Mouse (Mus musculus): Measurements from ENCODE around the gene Kmt5c. TPM values are rescaled to one million over a fixed set of nuclear protein-coding genes. Genes with fewer than 3 reads are reported as not detected.

Kmt5c gene
- polyA plus RNA-seq, 2 experiments, result 37.8 to 78.7 TPM

- peak overlapping the region; percentile 20; the same call in 1 of the 2 replicates for H3K9ac ChIP-seq (replicated peaks)
- DNase-seq (ENCODE audit: low read depth in 3 of 3, low spot score in 3 of 3), result no peak
Measured at GRCm38 (mm10) chr7:4732968-4733392, 6.9 kb upstream of the Kmt5c start.

GRCm38 (mm10) chr7:4739041-4739543 lies 823 bp upstream of the Kmt5c start:
- Histone ChIP-seq H3K9ac (replicated peaks) (0 out of 2 replicates have a peak overlapping the region, but pooled peaks have one; percentile 7), H3K9me3 (ENCODE audit: control insufficient read depth, low read length) (no peaks in the 10 kb centered on the region), H3K27ac (no peak overlapping the region; the same call in 1 of the 2 replicates), H3K4me3 (ENCODE audit: insufficient read depth in 1 of 2, low read depth in 2 of 2, low read length in 2 of 2) (peak overlapping the region; percentile 50 to 69), H3K4me2 (ENCODE audit: low read depth) (peak overlapping the region; percentile 95), H3K27me3 (ENCODE audit: control insufficient read depth, insufficient read depth, low read length) (no peaks in the 10 kb centered on the region), H3K4me1 (replicated peaks; ENCODE audit: control insufficient read depth in 2 of 2, insufficient read depth in 2 of 2, low read length in 1 of 2) (peaks cover 26 to 30% of the 10 kb centered on the region in 2 experiments), H3K36me3 (replicated peaks; ENCODE audit: control insufficient read depth, insufficient read depth, low read depth) (no peaks in the 10 kb centered on the region; the same call in none of the 2 replicates)
- ATAC-seq (ENCODE audit: insufficient read depth), result no peak
- no peak for TF ChIP-seq CTCF (IDR thresholded peaks at IDR 0.05; ENCODE audit: low read depth)
- TF ChIP-seq EP300 (IDR thresholded peaks at IDR 0.05; ENCODE audit: low read depth), result no peak
- WGBS (ENCODE audit: insufficient replicate concordance), result 58% methylated on average over 10 of the region's 10 CpGs
- no peak for DNase-seq (ENCODE audit: low read depth in 3 of 3, low spot score in 3 of 3)

More at GRCm38 (mm10) chr7:4732968-4733392, 6.9 kb upstream of the Kmt5c start:
- Histone ChIP-seq H3K27me3 (ENCODE audit: control insufficient read depth, insufficient read depth, low read length) (no peaks in the 10 kb centered on the region), H3K4me3 (ENCODE audit: insufficient read depth in 1 of 2, low read depth in 2 of 2, low read length in 2 of 2) (no peak overlapping the region), H3K36me3 (replicated peaks; ENCODE audit: control insufficient read depth, insufficient read depth, low read depth) (no peaks in the 10 kb centered on the region), H3K4me1 (replicated peaks; ENCODE audit: control insufficient read depth in 2 of 2, insufficient read depth in 2 of 2, low read length in 1 of 2) (peaks cover 12 to 14% of the 10 kb centered on the region in 2 experiments), H3K9me3 (ENCODE audit: control insufficient read depth, low read length) (no peaks in the 10 kb centered on the region), H3K4me2 (ENCODE audit: low read depth) (peak overlapping the region; percentile 34), H3K27ac (peak overlapping the region; percentile 46; the same call in 1 of the 2 replicates)
- 21% methylated on average over 6 of the region's 6 CpGs for WGBS (ENCODE audit: insufficient replicate concordance)
- ATAC-seq (ENCODE audit: insufficient read depth), result peak; percentile 82
- TF ChIP-seq EP300 (IDR thresholded peaks at IDR 0.05; ENCODE audit: low read depth), result peak; percentile 66
- TF ChIP-seq CTCF (IDR thresholded peaks at IDR 0.05; ENCODE audit: low read depth), result peak; percentile 53; the same call in 1 of the 2 replicates

- H3K4me3 ChIP-seq (ENCODE audit: insufficient read depth in 1 of 2, low read depth in 2 of 2, low read length in 2 of 2), result peak overlapping the region; percentile 69 to 99
- under 1% methylated on average over 14 of the region's 14 CpGs for WGBS (ENCODE audit: insufficient replicate concordance)
- peaks cover 37 to 41% of the 10 kb centered on the region in 2 experiments for H3K4me1 ChIP-seq (replicated peaks; ENCODE audit: control insufficient read depth in 2 of 2, insufficient read depth in 2 of 2, low read length in 1 of 2)
Measured at GRCm38 (mm10) chr7:4740309-4740727, 403 bp downstream of the Kmt5c start.

DNA sequence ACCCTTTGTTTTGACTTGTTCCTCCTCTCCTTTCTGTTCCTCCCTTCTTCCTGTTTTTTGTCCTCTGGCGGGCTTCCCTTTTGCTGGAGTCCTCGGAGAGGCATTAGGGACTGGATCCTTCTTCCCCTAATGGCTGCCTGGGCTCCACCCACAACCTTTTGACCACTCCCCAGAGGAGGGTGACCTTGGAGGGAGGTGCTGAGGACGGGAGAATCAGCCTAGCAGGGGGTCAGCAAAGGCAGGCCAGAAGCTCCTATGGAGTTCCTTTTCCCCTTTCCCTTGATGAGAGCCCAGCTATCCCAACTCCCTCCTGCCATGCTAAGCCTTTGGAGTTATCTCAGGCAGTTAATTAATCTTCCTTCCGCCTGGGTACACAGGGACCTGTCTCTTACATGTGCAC lies 1.2 kb downstream of the Kmt5c start:
- Histone ChIP-seq H3K4me1 (replicated peaks; ENCODE audit: control insufficient read depth in 2 of 2, insufficient read depth in 2 of 2, low read length in 1 of 2) (peaks cover 43 to 49% of the 10 kb centered on the region in 2 experiments), H3K4me3 (ENCODE audit: insufficient read depth in 1 of 2, low read depth in 2 of 2, low read length in 2 of 2) (peak overlapping the region; percentile 69 to 99), H3K27me3 (ENCODE audit: control insufficient read depth, insufficient read depth, low read length) (no peaks in the 10 kb centered on the region), H3K36me3 (replicated peaks; ENCODE audit: control insufficient read depth, insufficient read depth, low read depth) (peaks cover 9% of the 10 kb centered on the region), H3K4me2 (ENCODE audit: low read depth) (peak overlapping the region; percentile 95), H3K9ac (replicated peaks) (peak overlapping the region; percentile 76), H3K27ac (peak overlapping the region; percentile 74), H3K9me3 (ENCODE audit: control insufficient read depth, low read length) (no peaks in the 10 kb centered on the region)
- TF ChIP-seq EP300 (IDR thresholded peaks at IDR 0.05; ENCODE audit: low read depth), result no peak
- TF ChIP-seq CTCF (IDR thresholded peaks at IDR 0.05; ENCODE audit: low read depth), result no peak
- DNase-seq (ENCODE audit: low read depth in 3 of 3, low spot score in 3 of 3) (peak; percentile 63 to 79 (median 67)), ATAC-seq (ENCODE audit: insufficient read depth) (peak; percentile 53)
- WGBS (ENCODE audit: insufficient replicate concordance), result 3% methylated on average over 4 of the region's 4 CpGs

More at GRCm38 (mm10) chr7:4740309-4740727, 403 bp downstream of the Kmt5c start:
- Histone ChIP-seq H3K9me3 (ENCODE audit: control insufficient read depth, low read length) (no peaks in the 10 kb centered on the region), H3K27ac (peak overlapping the region; percentile 74), H3K4me2 (ENCODE audit: low read depth) (peak overlapping the region; percentile 95), H3K36me3 (replicated peaks; ENCODE audit: control insufficient read depth, insufficient read depth, low read depth) (peaks cover 4% of the 10 kb centered on the region), H3K9ac (replicated peaks) (peak overlapping the region; percentile 76), H3K27me3 (ENCODE audit: control insufficient read depth, insufficient read depth, low read length) (no peaks in the 10 kb centered on the region)
- TF ChIP-seq CTCF (IDR thresholded peaks at IDR 0.05; ENCODE audit: low read depth) (no peak), EP300 (IDR thresholded peaks at IDR 0.05; ENCODE audit: low read depth) (no peak)
- ATAC-seq (ENCODE audit: insufficient read depth), result peak; percentile 11
- no peak for DNase-seq (ENCODE audit: low read depth in 3 of 3, low spot score in 3 of 3)

- no peaks in the 10 kb centered on the region for H3K27me3 ChIP-seq (ENCODE audit: control insufficient read depth, insufficient read depth, low read length)
- peak overlapping the region; percentile 74 for H3K27ac ChIP-seq
- WGBS (ENCODE audit: insufficient replicate concordance), result 52% methylated on average over 21 of the region's 21 CpGs
- no peaks in the 10 kb centered on the region for H3K9me3 ChIP-seq (ENCODE audit: control insufficient read depth, low read length)
- peaks cover 15% of the 10 kb centered on the region for H3K36me3 ChIP-seq (replicated peaks; ENCODE audit: control insufficient read depth, insufficient read depth, low read depth)
- peaks cover 50 to 56% of the 10 kb centered on the region in 2 experiments for H3K4me1 ChIP-seq (replicated peaks; ENCODE audit: control insufficient read depth in 2 of 2, insufficient read depth in 2 of 2, low read length in 1 of 2)
- peak overlapping the region; percentile 69 to 99 for H3K4me3 ChIP-seq (ENCODE audit: insufficient read depth in 1 of 2, low read depth in 2 of 2, low read length in 2 of 2)
- ATAC-seq (ENCODE audit: insufficient read depth) (peak; percentile 45), DNase-seq (ENCODE audit: low read depth in 3 of 3, low spot score in 3 of 3) (peak in 1 of 3 experiments; percentile 63)
- H3K9ac ChIP-seq (replicated peaks), result peak overlapping the region; percentile 76
- no peak for TF ChIP-seq EP300 (IDR thresholded peaks at IDR 0.05; ENCODE audit: low read depth)
- peak; percentile 20; the same call in 1 of the 2 replicates for TF ChIP-seq CTCF (IDR thresholded peaks at IDR 0.05; ENCODE audit: low read depth)
- peak overlapping the region; percentile 95 for H3K4me2 ChIP-seq (ENCODE audit: low read depth)
Measured at GRCm38 (mm10) chr7:4741672-4742481, 2.0 kb downstream of the Kmt5c start.

Data from liver, embryonic 14.5 days (tissue).